Mouse (Mus musculus) kidney, adult 2 months (tissue): ENCODE measurements around the gene Kcnk4.

Experiments
- CTCF ChIP-seq: fragments of 200-500 bp; conservative IDR thresholded peaks from 2 replicates; pipeline ENCODE4 v1.5.1; 2011; ENCODE audit warnings: low read depth, mild to moderate bottlenecking, control low read depth, low read length, moderate library complexity, mixed read lengths; ENCODE audit not compliant: insufficient read depth, insufficient read length
- POLR2A ChIP-seq: fragments of 200-500 bp; IDR thresholded peaks from one replicate; pipeline ENCODE4 v1.6.1; 2011; ENCODE audit warnings: low read depth, low read length, control low read depth

DNA sequence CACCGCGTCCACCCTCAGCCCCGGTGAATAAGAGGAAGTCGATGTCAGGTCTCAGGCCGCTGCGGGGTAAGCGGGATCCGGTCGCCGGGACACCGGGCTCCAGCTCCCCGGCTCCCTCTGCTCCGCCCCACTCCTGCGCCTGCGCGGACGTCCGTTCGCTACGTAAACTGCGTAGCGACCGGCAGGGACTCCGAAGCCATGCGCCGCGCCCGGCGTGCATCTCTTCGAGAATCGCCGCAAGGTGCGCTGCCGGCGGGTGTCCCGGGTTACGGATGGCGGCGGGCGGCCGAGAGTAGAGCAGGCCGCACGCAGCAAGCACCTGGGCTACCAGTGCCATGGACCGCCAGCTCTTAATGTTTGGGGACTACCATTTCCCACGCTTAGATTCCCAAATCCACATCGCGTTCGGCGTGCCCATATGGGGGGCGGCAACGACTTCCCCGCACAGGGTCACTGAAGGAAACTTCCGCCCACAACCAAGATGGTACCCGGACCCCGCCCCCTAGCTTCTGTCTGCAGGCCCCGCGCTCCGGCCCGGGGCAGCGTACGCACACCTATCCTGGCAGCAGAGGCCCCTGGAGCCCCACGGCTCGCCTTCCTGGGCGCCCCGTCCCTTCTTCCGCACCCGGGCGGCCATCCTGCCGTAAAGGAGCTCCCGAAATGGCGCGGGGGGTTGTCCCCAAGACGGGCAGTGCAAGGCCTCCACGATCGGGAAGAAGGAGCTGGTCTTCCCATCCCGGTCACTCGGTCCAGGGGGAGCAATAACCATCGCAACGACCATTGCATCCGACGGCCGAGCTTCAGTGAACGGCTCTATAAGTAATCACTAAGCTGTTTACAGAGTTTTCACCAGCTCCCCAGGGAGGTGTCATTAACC, 7.3 kb upstream of the Kcnk4 start, which contains the start of gene Bad:
- TF ChIP-seq CTCF = no peak
- peak; percentile 22 for TF ChIP-seq POLR2A
